Mouse (Mus musculus): ENCODE measurements around the gene Yeats4. TPM values are rescaled to one million over a fixed set of nuclear protein-coding genes. Genes with fewer than 3 reads are reported as not detected.

Gene Yeats4
- polyA plus RNA-seq, 1 experiment: 27.8 TPM

- no peak overlapping the region for H3K4me3 ChIP-seq
- no peaks in the 10 kb centered on the region for H3K79me2 ChIP-seq (ENCODE audit: control insufficient read depth, insufficient read depth)
- no peak overlapping the region for H3K4me2 ChIP-seq (ENCODE audit: low read depth)
- TF ChIP-seq TCF3 (IDR thresholded peaks at IDR 0.05; ENCODE audit: insufficient read length, low read depth): no peak
- no peak for TF ChIP-seq USF1 (IDR thresholded peaks at IDR 0.05; ENCODE audit: low read depth)
- TF ChIP-seq POLR2AphosphoS2 (IDR thresholded peaks at IDR 0.05; ENCODE audit: insufficient read length, low read depth): no peak
- no peak for TF ChIP-seq POLR2A (IDR thresholded peaks at IDR 0.05; ENCODE audit: insufficient read length, low read depth)
- H3K27me3 ChIP-seq (ENCODE audit: control insufficient read depth, insufficient read depth, insufficient read length): no peaks in the 10 kb centered on the region
- no peaks in the 10 kb centered on the region for H3K36me3 ChIP-seq (ENCODE audit: control insufficient read depth, insufficient read depth)
- H3ac ChIP-seq (ENCODE audit: control insufficient read depth, insufficient read length): no peak overlapping the region
Measured at GRCm38 (mm10) chr10:117185399-117186089, 38.8 kb downstream of the Yeats4 start.

GRCm38 (mm10) chr10:117181098-117181497, 43.2 kb downstream of the Yeats4 start:
- Histone ChIP-seq H3K79me2 (ENCODE audit: control insufficient read depth, insufficient read depth) (no peaks in the 10 kb centered on the region), H3K4me2 (ENCODE audit: low read depth) (peak overlapping the region; percentile 48), H3K36me3 (ENCODE audit: control insufficient read depth, insufficient read depth) (no peaks in the 10 kb centered on the region), H3ac (ENCODE audit: control insufficient read depth, insufficient read length) (no peak overlapping the region), H3K4me3 (no peak overlapping the region), H3K27me3 (ENCODE audit: control insufficient read depth, insufficient read depth, insufficient read length) (no peaks in the 10 kb centered on the region)
- TF ChIP-seq USF1 (IDR thresholded peaks at IDR 0.05; ENCODE audit: low read depth): peak; percentile 77
- TF ChIP-seq E2F4 (IDR thresholded peaks at IDR 0.05; ENCODE audit: insufficient read depth): no peak

- Histone ChIP-seq H3K4me3 (peak overlapping the region; percentile 23), H3K79me2 (ENCODE audit: control insufficient read depth, insufficient read depth) (no peaks in the 10 kb centered on the region), H3K36me3 (ENCODE audit: control insufficient read depth, insufficient read depth) (no peaks in the 10 kb centered on the region), H3ac (ENCODE audit: control insufficient read depth, insufficient read length) (no peak overlapping the region), H3K4me2 (ENCODE audit: low read depth) (peak overlapping the region; percentile 98), H3K27me3 (ENCODE audit: control insufficient read depth, insufficient read depth, insufficient read length) (no peaks in the 10 kb centered on the region)
- TF ChIP-seq POLR2AphosphoS2 (IDR thresholded peaks at IDR 0.05; ENCODE audit: insufficient read length, low read depth) (peak; percentile 75), POLR2A (IDR thresholded peaks at IDR 0.05; ENCODE audit: insufficient read length, low read depth) (peak; percentile 70), USF1 (IDR thresholded peaks at IDR 0.05; ENCODE audit: low read depth) (no peak), TCF3 (IDR thresholded peaks at IDR 0.05; ENCODE audit: insufficient read length, low read depth) (no peak), SRF (IDR thresholded peaks at IDR 0.05; ENCODE audit: control insufficient read depth, insufficient read length, low read depth) (no peak), TCF12 (IDR thresholded peaks at IDR 0.05; ENCODE audit: insufficient read depth, poor library complexity, severe bottlenecking) (no peak), REST (IDR thresholded peaks at IDR 0.05; ENCODE audit: insufficient read depth, insufficient read length) (no peak), CEBPB (IDR thresholded peaks at IDR 0.05; ENCODE audit: insufficient read depth, poor library complexity, severe bottlenecking) (no peak), MAX (IDR thresholded peaks at IDR 0.05; ENCODE audit: low read depth) (no peak), MYOG (IDR thresholded peaks at IDR 0.05; ENCODE audit: control insufficient read depth in 1 of 3, insufficient read depth in 1 of 3, insufficient read length in 2 of 3, low read depth in 2 of 3) (no peak), E2F4 (IDR thresholded peaks at IDR 0.05; ENCODE audit: insufficient read depth) (no peak)
Measured at GRCm38 (mm10) chr10:117174645-117175044, 49.7 kb downstream of the Yeats4 start.

DNA sequence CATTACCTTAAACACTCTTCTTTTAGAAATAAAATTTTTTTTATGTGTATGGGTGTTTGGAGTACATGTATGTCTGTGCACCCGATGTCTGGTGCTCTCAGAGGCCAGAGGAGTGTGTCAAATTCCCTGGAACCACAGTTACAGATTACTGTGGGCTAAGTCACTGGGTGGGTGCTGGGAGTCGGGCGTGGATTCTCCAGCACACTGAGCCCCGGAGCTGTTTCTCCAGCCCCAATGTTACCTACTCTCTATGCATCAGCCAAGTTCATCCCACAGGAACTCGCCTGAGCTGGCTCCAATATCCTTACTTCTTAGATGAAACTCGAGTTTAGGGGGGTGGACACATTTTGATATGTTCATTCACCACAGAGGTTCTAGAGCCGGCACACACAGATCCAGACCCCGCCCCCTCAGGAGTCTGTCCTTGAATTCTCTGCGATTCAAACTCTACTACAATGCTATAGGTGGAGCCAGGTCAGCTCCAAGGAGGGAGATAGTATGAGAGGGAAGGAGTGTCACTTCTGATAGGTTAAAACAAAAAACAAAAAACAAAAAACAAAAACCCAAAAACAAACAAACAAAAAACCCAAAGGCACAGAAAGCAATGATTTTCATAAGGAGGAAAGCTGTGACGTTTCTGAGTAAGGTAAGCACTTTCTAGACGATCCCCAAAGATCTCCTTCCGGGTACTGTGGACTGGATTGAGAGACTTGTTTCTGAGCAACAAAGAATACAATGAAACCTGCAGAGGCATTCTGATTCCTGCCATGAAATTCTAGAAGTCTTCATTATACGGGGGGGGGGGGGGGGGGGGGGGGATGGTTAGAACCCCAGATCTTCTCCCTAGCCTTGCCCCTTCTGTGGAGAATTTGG, 50.5 kb downstream of the Yeats4 start:
- H3ac ChIP-seq (ENCODE audit: control insufficient read depth, insufficient read length): no peak overlapping the region
- no peaks in the 10 kb centered on the region for H3K36me3 ChIP-seq (ENCODE audit: control insufficient read depth, insufficient read depth)
- H3K79me2 ChIP-seq (ENCODE audit: control insufficient read depth, insufficient read depth): no peaks in the 10 kb centered on the region
- peak overlapping the region; percentile 98 for H3K4me2 ChIP-seq (ENCODE audit: low read depth)
- H3K4me3 ChIP-seq: peak overlapping the region; percentile 23
- no peak for TF ChIP-seq TCF12 (IDR thresholded peaks at IDR 0.05; ENCODE audit: insufficient read depth, poor library complexity, severe bottlenecking)
- TF ChIP-seq MYOG (IDR thresholded peaks at IDR 0.05; ENCODE audit: control insufficient read depth in 1 of 3, insufficient read depth in 1 of 3, insufficient read length in 2 of 3, low read depth in 2 of 3): no peak
- no peak for TF ChIP-seq TCF3 (IDR thresholded peaks at IDR 0.05; ENCODE audit: insufficient read length, low read depth)
- TF ChIP-seq E2F4 (IDR thresholded peaks at IDR 0.05; ENCODE audit: insufficient read depth): no peak
- TF ChIP-seq SRF (IDR thresholded peaks at IDR 0.05; ENCODE audit: control insufficient read depth, insufficient read length, low read depth): no peak
- no peak for TF ChIP-seq REST (IDR thresholded peaks at IDR 0.05; ENCODE audit: insufficient read depth, insufficient read length)
- H3K27me3 ChIP-seq (ENCODE audit: control insufficient read depth, insufficient read depth, insufficient read length): no peaks in the 10 kb centered on the region

GRCm38 (mm10) chr10:117173111-117173510, 51.2 kb downstream of the Yeats4 start:
- Histone ChIP-seq H3K4me2 (ENCODE audit: low read depth) (peak overlapping the region; percentile 98), H3K27me3 (ENCODE audit: control insufficient read depth, insufficient read depth, insufficient read length) (no peaks in the 10 kb centered on the region), H3ac (ENCODE audit: control insufficient read depth, insufficient read length) (no peak overlapping the region), H3K36me3 (ENCODE audit: control insufficient read depth, insufficient read depth) (no peaks in the 10 kb centered on the region), H3K79me2 (ENCODE audit: control insufficient read depth, insufficient read depth) (no peaks in the 10 kb centered on the region), H3K4me3 (peak overlapping the region; percentile 23)
- TF ChIP-seq SRF (IDR thresholded peaks at IDR 0.05; ENCODE audit: control insufficient read depth, insufficient read length, low read depth): no peak
- TF ChIP-seq TCF12 (IDR thresholded peaks at IDR 0.05; ENCODE audit: insufficient read depth, poor library complexity, severe bottlenecking): no peak
- no peak for TF ChIP-seq POLR2AphosphoS2 (IDR thresholded peaks at IDR 0.05; ENCODE audit: insufficient read length, low read depth)

Measured in myocyte (in vitro differentiated cells).